Mouse (Mus musculus): ENCODE results near the gene Angel1.
A peak's percentile ranks its signal among the peaks of the same experiment; 100 is the strongest.

Gene Angel1

DNA sequence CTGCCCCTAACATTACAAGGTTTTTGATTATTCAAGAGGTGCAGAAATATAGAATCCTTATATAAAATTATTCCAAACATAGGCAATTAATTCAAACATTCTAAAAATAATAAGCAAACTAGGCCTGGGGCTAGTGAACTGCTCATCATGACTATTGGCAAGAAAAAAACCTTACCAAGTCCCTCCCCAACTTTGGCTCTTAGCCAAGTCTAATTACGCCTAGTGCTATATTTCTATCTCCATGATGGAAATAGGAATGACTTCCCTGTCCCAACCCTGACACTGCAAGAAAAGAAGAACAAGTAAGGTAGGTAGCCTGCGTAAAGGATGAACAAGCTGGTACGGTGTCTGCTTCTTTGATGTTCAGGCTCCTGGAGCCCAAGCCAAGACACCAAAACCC lies 23.6 kb downstream of the Angel1 start:
- no peak for DNase-seq (ENCODE audit: low spot score)

DNA sequence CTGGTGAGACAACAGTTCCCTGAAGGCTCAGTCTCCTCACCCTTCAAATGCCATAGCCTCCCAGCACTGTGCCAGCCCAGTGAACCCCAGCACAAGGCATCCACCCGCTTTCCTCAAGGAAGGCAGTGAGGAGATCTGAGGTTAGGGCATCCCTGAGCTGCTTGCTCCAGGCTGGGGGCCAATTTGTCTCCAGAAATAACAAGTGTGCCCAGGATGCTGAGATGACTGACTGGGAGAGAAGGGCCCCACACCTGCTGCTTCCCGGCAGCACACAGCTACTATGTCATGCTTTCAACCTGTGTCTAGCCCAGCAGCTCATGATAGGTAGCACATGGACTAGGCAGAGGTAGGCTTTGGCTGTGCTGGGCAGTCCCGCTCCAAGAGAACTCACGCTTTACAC lies 24.8 kb downstream of the Angel1 start:
- no peak for DNase-seq (ENCODE audit: low spot score)

DNA sequence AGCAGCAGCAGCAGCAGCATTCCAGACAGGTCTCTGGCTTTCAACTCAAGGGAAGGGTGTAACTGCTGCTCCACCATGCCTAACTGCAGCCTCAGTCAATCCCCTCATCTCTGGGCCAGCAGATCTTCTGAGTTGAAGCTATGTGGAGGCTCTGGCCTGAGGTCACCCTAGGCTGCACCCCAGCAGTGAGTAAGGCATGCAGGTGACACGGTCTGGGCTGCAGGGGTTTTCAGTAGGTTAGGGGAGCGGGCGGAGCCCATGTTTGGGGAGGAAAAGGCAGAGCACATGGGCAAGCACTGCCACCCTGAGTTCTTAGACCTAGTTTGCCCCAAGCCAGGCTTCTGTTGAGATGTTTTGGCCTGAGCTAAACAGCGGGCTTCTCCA lies 25.3 kb downstream of the Angel1 start:
- DNase-seq (ENCODE audit: low spot score) = no peak

DNA sequence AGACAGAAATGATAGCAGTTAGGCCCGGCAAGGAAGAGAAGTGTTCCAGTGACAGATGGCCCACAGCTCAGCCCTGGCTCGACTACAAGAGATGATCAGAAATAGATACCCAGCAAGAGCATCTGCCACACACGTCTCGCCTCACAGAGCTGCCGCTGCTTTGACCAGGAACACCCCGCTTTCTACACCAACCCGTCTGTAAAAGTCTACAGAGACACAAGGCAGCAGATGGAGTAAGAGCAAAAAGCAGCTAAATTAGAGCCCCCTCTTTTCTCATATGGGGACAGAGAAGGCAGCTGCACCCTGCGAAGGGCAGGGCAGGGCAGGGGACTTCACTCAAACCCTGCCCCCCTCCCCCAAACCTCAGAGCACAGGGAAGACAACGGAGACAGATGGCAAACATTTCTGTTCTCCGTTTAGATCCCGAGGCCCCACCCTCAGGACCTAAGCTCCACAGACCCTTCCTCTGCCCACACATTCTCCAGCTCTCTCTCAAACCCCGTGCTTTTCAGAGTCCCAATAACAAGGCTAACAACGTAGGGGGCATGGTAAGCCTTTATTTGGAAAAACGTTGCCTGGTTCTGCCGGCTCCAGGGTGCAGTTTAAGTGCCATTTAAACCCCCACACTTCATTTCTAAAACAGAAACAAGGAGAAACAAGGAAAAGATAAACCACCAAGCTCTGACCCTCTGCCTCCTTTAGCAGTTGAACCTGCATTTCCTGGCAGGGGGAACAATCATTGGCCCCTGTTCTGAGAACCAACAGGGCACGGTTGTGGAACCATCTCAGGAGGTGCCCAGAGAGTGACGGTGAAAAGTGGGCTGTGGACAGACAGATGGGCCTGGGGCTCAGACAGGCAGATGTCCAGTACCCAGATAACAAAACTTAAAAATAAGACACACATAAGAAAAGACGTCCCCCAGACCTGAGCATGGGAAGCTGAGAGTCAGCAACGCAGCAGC lies 26.0 kb downstream of the Angel1 start:
- no peak for DNase-seq (ENCODE audit: low spot score)

DNA sequence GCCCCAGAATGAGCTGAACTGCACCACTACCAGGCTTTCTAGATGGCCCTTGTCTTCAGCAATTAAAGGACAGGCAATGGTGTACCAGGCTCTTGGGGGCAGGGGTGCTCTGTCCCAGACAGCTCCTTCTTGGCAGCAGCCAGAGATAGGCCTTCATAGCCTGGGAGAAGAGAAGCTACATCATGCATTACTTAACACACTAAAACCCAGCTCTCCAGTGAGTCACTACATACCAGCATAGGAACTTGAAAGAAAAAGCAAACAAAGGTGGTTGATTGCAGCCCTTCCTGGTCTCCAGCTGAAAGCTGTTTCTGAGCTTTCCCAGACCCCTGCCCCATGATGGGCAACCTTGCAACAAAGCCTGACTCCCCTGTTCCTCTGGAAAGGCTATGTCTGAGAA lies 27.7 kb downstream of the Angel1 start:
- DNase-seq (ENCODE audit: low spot score) = no peak

DNA sequence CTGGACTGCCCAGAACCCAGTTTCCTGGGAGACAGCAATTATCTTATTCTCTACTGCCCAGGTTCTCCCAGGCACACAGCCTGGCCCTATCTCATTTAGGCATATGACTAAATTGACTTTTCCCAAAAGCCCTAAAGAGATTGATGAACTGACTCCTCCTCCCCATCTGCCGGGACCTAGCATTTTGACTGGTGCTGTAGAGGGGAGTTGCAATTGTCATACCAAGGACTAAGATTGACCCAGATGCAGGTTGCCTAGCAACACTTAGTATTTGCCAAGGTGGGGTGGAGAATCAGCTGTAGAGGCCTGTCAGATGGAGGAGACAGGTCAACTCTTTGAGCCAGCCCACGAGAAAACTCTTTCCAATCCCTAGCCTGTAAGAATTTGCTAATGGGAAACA lies 28.3 kb downstream of the Angel1 start:
- DNase-seq (ENCODE audit: low spot score) = no peak

DNA sequence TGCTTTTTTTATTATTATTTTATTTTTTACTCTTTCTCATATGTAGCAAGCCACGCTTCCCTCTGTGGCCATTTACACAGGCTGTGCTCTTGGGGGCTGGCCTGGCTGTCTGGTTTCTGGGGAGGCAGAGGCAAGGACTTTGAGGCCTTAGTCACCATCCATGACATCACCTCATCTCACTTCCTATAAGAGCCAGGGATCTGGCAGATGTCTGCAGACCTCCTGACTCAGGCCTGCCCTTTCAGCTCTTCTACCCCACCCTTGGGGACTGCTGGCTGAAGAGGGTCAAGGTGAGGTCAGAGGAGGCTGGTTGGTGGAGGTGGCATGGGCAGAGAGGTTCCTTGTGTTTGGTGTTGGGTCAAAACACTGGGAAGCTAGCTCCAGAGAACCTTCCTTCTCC lies 31.8 kb downstream of the Angel1 start:
- DNase-seq (ENCODE audit: low spot score) = no peak

DNA sequence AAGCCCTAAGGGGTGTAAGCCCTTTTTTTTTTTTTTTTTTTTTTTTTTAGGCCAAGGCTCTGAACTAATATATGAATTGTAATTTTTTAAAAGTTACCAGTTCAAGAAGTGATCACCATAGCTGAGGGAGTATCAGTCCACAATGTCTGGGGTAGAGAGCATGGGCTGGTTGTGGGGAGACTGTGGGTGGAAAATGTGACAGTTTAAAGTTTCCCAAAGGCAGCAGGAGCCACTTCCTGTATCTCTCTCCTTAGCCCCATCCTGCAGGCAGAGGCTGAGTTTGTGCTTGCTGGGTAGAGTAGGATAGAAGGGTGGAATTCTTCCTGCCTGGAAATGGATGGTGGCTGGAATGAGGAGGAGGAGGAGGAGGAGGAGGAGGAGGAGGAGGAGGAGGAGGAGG lies 32.9 kb downstream of the Angel1 start:
- no peak for DNase-seq (ENCODE audit: low spot score)

DNA sequence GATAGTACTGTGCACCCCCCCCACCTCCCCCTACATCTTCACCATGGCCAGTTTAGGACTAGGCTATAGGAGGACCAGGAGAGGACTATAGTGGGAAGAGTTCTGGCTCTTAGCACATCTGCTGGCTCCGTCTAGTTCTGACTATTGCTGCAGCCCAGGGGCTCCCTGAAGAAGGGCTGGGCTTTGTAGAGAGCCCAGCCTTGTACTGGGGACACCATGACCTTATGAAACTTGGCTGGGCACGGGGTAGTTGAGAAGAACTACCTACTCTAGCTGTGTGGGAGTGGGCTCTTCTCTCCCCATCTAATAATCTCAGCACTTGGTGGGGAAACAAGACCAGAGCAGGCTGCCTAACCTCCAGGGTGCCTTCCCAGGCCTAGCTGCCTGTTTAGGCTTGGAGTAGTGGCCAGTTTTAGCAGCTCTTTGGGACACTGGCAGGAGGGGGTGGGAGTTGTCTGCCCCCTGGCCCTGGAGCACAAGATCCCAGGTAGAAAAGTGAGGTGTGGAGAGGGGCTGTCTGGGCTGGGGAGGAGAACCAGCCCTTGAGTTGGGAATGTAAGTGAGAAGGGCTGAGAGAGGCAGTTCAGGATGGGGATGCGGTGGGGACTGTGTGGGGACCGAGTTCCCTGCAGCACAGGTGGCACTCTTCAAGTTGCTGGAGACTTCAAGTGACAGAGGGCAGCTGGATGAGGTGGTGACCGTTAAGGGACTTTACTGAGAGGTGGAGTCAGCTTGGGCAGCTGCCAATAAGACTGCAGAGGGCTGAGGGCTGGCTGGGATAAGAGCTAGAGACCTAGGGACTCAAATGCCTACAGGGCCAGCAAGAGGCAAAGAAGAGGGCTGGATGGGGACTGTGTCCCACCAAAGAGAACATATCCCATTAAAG lies 33.5 kb downstream of the Angel1 start:
- no peak for DNase-seq (ENCODE audit: low spot score)

DNA sequence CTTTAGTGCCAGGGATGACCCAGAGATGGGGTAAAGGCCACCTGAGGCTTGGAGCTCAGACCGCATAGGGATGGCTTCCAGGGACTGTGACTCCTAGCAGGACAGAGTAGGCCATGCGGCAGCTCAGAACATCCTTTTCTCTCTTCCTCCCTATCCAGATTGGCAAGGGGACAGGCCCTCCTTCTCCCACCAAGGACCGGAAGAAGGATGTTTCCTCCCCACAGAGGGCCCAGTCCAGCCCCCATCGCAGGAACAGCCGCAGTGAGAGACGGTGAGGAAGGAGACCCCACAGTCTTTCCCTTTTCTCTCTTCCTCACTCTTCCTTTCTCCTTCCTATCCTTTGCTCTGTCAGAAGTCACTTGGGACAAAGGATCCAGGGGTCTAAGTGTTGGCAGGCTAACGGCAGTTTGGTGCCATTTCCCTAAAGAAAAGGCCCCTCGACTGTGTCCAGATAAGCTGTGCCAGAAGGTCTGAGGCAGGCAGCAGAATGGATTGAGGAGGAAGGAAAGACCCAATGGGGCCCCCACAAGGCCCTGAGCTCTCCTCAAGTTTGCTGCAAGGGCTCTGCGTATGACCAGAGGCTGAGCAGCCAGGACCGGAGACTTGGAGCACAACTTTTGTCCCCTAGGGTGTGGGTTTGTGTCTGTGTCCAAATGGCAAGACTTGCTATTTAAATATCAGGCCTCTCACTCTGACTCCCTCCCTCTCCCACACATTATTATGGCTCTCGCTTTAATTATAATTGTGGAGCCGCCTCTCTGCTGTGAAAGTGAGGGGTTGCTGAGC lies 35.4 kb downstream of the Angel1 start:
- DNase-seq (ENCODE audit: low spot score) = no peak

DNA sequence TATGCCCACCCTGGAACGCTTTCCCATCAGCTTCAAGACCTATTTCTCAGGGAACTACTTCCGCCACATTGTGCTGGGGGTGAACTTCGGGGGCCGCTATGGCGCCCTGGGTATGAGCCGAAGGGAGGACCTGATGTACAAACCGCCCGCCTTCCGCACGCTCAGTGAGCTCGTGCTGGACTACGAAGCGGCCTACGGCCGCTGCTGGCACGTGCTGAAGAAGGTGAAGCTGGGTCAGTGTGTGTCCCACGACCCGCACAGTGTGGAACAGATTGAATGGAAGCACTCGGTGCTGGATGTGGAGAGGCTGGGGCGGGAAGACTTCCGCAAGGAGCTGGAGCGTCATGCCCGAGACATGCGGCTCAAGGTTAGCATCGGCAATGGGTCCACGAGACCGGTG lies 37.3 kb downstream of the Angel1 start:
- no peak for DNase-seq (ENCODE audit: low spot score)

DNA sequence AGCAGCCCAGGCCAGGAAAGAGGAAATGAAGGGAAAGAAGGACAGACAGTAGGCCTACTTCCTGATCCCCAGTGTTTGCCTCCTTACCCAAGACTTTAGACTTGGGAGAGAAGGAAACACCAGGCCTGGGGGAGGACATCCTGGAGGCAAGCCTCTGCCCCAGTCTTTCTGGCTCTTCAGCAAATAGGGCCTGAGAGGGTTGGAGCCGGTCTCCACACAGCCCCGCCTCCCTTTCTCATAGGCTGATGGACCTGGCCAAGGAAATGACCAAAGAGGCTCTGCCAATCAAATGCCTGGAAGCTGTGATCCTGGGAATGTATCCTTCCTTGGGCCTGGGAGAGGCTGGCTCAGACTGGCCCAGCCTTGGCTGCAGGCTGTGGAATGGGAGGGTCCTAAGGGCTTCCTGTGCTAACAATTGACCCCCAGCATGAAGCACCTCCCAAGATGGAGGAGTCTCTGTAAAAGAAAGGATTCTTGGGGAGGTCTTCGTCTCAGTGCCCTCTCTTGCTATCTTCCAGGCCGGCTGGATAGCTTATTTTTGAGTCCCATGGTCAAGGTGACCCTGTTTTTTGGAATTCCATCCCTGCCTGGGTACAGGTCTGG lies 38.2 kb downstream of the Angel1 start:
- DNase-seq (ENCODE audit: low spot score) = peak; percentile 20

DNA sequence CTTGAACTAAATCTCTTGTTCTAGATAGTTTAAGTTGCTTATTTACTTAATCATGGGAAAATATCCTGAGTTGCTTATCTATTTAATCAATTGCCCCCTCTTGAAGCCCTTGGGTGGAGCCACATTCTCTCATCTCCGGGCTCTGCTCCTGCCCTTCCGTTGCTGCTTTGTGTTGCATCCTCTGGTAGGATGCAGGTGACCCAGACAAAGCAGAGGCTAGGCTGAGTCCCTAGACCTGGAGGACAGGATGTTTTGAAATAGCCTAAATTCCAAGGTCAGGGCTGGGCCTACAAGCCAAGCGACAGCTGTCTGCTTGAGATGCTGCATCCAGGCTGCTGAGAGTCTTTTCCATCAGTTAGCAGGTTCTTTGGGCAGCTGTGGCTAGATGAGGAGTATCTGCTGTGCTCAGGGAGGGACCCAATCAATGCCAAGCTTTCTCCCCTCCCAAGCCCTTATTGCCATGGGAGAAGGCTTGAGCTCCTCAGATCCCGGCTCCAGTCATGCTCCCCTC lies 38.8 kb downstream of the Angel1 start:
- DNase-seq (ENCODE audit: low spot score) = peak; percentile 12

DNA sequence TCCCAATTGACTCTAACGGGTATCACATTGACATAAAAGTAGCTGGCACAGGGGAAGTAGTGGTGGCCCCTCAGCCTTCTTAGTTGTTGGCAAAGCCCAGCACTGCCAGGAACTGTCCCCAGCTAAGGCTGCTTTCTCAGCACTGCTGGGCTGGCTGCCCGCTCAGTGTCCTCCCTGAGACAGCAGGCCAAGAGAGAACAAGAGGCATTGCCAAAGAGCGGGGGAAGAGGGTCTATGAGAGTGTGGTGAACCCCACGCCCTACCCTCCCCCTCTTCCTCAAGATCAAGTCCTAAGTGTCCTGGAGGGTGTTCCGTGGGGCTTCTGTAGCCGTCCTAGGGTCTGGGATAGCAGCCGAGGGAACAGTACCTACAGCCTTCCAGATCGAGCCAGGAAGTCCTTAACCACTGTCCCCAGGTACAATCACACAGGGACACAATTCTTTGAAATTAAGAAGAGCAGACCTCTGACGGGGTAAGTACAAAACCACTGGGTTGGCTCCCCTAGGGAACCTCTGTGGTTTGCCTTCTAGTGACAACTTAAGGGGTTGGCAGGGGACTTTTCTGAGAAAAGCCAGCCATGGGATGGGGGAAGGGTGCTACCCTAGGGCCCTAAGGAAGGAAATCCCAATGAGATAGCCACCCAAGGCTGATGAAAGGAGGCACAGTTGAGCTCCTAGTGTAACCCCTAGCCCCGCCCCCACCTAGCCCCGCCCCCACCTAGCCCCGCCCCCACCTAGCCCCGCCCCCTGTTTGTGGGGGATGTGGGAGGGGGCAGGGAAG lies 39.5 kb downstream of the Angel1 start:
- no peak for DNase-seq (ENCODE audit: low spot score)

DNA sequence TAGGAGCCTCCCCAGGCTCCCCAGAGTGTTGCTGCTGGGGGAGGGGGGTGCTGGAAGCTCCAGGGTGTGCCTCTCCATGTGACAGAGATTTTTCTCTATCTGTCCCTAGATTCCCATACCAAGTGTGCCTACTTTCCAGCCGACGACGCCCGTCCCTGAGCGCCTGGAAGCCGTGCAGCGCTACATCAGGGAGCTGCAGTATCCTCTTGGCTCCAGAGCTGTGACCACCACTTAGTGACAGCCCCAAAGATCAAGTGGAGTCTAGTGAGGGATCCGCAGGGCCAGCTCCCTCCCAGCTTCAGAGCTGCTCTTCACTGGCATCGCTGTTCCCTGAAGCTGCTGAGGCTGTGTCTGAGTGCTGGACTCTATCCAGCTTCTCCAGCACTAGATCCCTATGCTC lies 41.0 kb downstream of the Angel1 start:
- no peak for DNase-seq (ENCODE audit: low spot score)

DNA sequence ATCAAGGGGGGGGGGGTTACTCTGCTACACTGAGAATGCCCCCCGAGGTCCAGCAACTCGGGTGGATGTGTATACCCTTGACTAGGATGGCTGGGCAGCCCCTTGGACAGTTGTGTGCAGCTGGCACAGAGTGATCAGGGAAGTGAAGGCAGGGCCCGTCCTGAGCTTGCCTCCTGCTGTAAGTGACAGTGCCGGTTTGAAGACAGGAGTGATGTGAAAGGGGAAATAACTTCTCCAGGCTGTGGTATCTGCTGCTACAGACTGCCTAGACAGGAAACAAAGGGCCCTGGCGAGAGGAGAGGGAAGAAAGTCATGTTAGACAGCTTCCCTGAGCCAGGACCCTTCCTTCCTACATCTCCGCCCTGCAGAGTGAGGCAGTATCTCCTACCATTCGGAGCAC lies 42.6 kb downstream of the Angel1 start:
- no peak for DNase-seq (ENCODE audit: low spot score)

DNA sequence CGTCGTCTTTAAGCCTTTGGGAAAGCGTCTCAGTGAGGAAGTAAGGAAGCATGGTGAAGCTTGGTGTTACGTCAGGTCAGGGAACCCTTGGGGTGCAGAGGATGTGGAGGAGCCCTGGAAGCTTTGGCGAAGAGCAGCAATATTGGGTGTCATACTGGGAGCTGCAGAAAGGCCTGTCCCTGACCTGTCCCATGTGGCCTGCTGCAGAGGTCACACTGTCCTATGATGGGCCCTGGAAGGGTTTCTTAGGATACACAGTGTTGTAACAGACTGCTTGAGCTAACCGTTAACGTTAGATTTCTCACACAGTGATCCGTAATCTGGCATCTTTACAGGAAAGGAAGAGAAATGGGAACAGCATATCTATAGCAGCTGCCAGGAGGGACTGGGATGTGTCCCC lies 44.1 kb downstream of the Angel1 start:
- DNase-seq (ENCODE audit: low spot score) = no peak

DNA sequence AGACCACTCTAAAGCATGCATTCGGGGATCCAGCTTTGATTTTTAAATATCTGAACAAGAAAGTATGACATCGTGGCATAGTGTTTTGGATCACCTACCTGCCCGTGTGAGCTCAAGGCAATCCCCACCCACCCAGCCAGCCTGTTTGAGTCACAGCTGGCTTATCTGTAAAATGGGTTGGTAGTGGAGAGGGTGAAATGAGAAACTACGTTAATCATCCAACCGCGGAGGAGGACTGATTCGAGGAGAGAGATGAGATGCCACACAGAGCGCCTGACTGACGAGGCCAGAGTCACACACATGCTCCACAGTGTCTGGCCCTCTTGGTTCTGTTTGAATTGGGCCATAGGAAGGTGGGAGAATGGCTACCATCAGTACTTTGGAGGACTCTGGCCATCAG lies 44.6 kb downstream of the Angel1 start:
- DNase-seq (ENCODE audit: low spot score) = no peak

DNA sequence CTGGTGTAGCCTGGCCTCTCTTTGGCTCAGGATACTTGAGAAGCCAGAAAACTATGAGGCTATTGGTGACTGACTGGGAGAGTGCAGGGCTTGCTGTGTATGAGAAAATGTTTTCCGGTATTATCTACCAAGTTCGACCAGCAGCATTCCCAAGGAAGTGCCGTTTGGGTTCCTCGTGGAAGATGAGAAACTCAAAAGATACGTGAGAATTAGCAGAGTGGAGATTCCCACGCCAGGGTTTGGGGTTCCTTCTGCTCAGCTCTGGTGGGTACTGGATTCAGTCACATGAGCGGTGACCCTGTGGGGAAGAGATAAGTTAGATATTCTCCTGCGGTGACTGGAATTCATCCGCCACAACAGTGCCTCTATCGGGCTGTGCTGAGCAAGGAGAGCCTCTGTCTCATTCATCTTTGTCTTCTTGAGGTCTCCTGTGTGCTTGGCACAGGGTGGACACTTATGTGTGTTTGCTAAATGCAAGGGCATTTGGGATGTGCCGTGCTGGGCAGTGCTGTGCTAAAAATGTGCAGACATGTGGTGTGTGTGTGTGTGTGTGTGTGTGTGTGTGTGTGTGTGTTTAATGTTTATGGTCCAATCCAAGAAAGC lies 45.6 kb downstream of the Angel1 start:
- DNase-seq (ENCODE audit: low spot score) = no peak

DNA sequence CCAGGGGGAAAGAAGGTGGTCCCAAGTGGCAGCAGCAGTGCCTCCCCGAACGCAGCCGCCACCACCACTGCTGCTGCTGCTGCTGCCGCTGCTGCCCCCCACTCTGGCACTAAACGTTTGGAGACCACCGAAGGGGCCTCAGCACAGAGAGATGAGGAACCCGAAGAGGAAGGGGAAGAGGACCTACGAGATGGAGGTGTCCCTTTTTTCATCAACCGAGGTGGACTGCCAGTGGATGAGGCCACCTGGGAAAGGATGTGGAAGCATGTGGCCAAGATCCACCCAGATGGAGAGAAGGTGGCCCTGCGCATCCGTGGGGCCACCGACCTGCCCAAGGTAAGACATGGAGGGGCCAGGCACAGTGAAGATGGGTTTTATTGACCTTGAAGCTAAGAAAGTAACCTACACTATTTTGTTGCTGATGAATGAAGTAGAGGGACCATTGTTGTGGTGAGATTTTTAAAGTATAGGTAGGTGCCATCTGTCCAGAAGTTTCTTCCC lies 46.2 kb downstream of the Angel1 start:
- DNase-seq (ENCODE audit: low spot score) = no peak
